Mouse (Mus musculus): ENCODE results near the gene Mrpl48.

The Mrpl48 gene

DNA sequence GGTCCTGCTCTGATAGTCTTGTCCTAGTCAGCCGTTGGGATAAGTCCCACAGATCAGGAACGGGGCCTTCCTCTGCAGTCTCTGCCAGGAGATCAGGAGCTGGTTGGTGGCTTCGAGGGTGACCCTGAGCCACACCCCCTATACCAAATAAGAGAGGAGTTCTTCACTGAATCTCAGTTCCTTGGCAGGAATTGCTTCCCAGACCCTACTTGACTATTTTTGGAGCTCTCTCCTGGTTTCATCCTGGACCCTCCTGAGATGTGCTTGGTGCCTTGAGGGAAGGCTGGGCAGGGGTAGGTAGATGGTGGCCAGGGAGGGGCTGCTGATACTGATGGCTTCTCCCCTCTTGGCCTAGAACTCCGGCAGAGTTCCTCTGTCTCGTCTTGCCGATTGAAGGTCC lies 111.7 kb downstream of the Mrpl48 start:
- no peak for DNase-seq (ENCODE audit: low spot score in 2 of 2)
